Mouse (Mus musculus) heart, postnatal 36 days (tissue): Measurements from ENCODE around the gene Ssbp2. TPM values are rescaled to one million over a fixed set of nuclear protein-coding genes. Genes with fewer than 3 reads are reported as not detected.

Experiments
- DNase-seq, 2 experiments: peaks; one replicate each; pipeline ENCODE4 v3.0.0; 2021 to 2022
- intact Hi-C: fragments of 180-260 bp; cut with DNase I; formaldehyde crosslinking; loops from one replicate; pipeline ENCODE4 v1.15.1; 2025
- total RNA-seq, 2 experiments: library from RNA; stranded (reverse); gene quantifications; 2 replicates each; pipeline ENCODE4 v1.2.3; 2021

The Ssbp2 gene
- total RNA-seq, 2 experiments from 2014 or later: 43.7 TPM

GRCm38 (mm10) chr13:91616050-91616449 lies 156.0 kb downstream of the Ssbp2 start:
- DNase-seq: no peak
- intact Hi-C loops: no loop called here

GRCm38 (mm10) chr13:91616876-91617275 lies 156.8 kb downstream of the Ssbp2 start:
- intact Hi-C loops: no loop called here
- DNase-seq: no peak

- DNase-seq: no peak
- intact Hi-C loops: no loop called here
Measured at GRCm38 (mm10) chr13:91619431-91619830, 159.3 kb downstream of the Ssbp2 start.

- DNase-seq: no peak
- intact Hi-C loops: no loop called here
Measured at GRCm38 (mm10) chr13:91620541-91620940, 160.5 kb downstream of the Ssbp2 start.

- no peak for DNase-seq
- intact Hi-C loops: loop anchor here (10.0 kb wide), 1 partner anchor 407 kb away; the partner anchor contains the start of gene Atg10
Measured at GRCm38 (mm10) chr13:91631291-91631799, 171.3 kb downstream of the Ssbp2 start.

- DNase-seq: no peak
- intact Hi-C loops: loop anchor here (10.0 kb wide), 1 partner anchor 409 kb away; the partner anchor contains the start of gene Atg10
Measured at GRCm38 (mm10) chr13:91634123-91634522, 174.0 kb downstream of the Ssbp2 start.

GRCm38 (mm10) chr13:91635957-91636356 lies 175.9 kb downstream of the Ssbp2 start:
- DNase-seq: no peak
- intact Hi-C loops: loop anchor here (2.0 to 10.0 kb wide), 3 partner anchors 264 to 669 kb away; partner anchors contain the start of gene Atg10

GRCm38 (mm10) chr13:91636814-91637213 lies 176.7 kb downstream of the Ssbp2 start:
- DNase-seq: peak; percentile 75 to 85

GRCm38 (mm10) chr13:91638836-91639235 lies 178.8 kb downstream of the Ssbp2 start:
- DNase-seq: no peak
- intact Hi-C loops: loop anchor here (5.0 to 10.0 kb wide), 2 partner anchors 267 to 414 kb away; partner anchors contain the start of gene Atg10

More at GRCm38 (mm10) chr13:91636814-91637213, 176.7 kb downstream of the Ssbp2 start:
- intact Hi-C loops: loop anchor here (1.0 to 10.0 kb wide), 5 partner anchors 174 to 707 kb away; partner anchors contain the start of gene Atg10

- no peak for DNase-seq
- intact Hi-C loops: no loop called here
Measured at GRCm38 (mm10) chr13:91640219-91640618, 180.1 kb downstream of the Ssbp2 start.

GRCm38 (mm10) chr13:91648240-91648639 lies 188.2 kb downstream of the Ssbp2 start:
- DNase-seq: peak in 1 of 2 experiments; percentile 15
- intact Hi-C loops: no loop called here

GRCm38 (mm10) chr13:91649926-91650325 lies 189.8 kb downstream of the Ssbp2 start:
- DNase-seq: no peak
- intact Hi-C loops: no loop called here

GRCm38 (mm10) chr13:91661068-91661795 lies 201.1 kb downstream of the Ssbp2 start:
- intact Hi-C loops: no loop called here
- DNase-seq: no peak

GRCm38 (mm10) chr13:91662751-91663150 lies 202.7 kb downstream of the Ssbp2 start:
- no peak for DNase-seq
- intact Hi-C loops: no loop called here

- intact Hi-C loops: no loop called here
- no peak for DNase-seq
Measured at GRCm38 (mm10) chr13:91673241-91673640, 213.2 kb downstream of the Ssbp2 start.

- no peak for DNase-seq
- intact Hi-C loops: no loop called here
Measured at GRCm38 (mm10) chr13:91680764-91681437, 220.8 kb downstream of the Ssbp2 start.

- DNase-seq: no peak
- intact Hi-C loops: no loop called here
Measured at GRCm38 (mm10) chr13:91681474-91681873, 221.4 kb downstream of the Ssbp2 start.

GRCm38 (mm10) chr13:91690118-91690517 lies 230.0 kb downstream of the Ssbp2 start:
- no peak for DNase-seq
- intact Hi-C loops: loop anchor here (5.0 kb wide), 1 partner anchor 723 kb away; no protein-coding TSS in a partner anchor

- no peak for DNase-seq
- intact Hi-C loops: loop anchor here (5.0 kb wide), 1 partner anchor 726 kb away; no protein-coding TSS in a partner anchor
Measured at GRCm38 (mm10) chr13:91693615-91694014, 233.5 kb downstream of the Ssbp2 start.

GRCm38 (mm10) chr13:91695406-91695805 lies 235.3 kb downstream of the Ssbp2 start:
- intact Hi-C loops: no loop called here
- DNase-seq: no peak

- DNase-seq: peak in 1 of 2 experiments; percentile 9
- intact Hi-C loops: no loop called here
Measured at GRCm38 (mm10) chr13:91696109-91696645, 236.1 kb downstream of the Ssbp2 start.
